Mouse (Mus musculus) granulocyte monocyte progenitor cell, adult 5-6 weeks (primary cell): ENCODE data around the gene Tmem198. TPM values are rescaled to one million over a fixed set of nuclear protein-coding genes. Genes with fewer than 3 reads are reported as not detected.
A peak's percentile ranks its signal among the peaks of the same experiment; 100 is the strongest.

Source experiments
- ATAC-seq: replicated peaks from 2 replicates; pipeline ENCODE4 v1.8.0; 2016; ENCODE audit warnings: mild to moderate bottlenecking, moderate TSS enrichment, inconsistent platforms; ENCODE audit not compliant: poor library complexity, severe bottlenecking
- total RNA-seq, 2 experiments: library from RNA; stranded (forward) in 1 of 2; stranded (reverse) in 1 of 2; fragments of 200-712, 200-1000 nt in 1 of 2; fragments of >200 nt in 1 of 2; fragmentation: Nextera tagmentation in 1 of 2; gene quantifications; 2 replicates each; pipeline ENCODE4 v1.2.3; 2014 to 2017

Gene Tmem198
- total RNA-seq, 2 experiments from 2014 or later: not detected

GRCm38 (mm10) chr1:75486561-75486960 lies 7.2 kb downstream of the Tmem198 start:
- peak; percentile 17; the same call in 1 of the 2 replicates for ATAC-seq

- ATAC-seq: no peak
Observed at GRCm38 (mm10) chr1:75487040-75487404, 7.7 kb downstream of the Tmem198 start.

DNA sequence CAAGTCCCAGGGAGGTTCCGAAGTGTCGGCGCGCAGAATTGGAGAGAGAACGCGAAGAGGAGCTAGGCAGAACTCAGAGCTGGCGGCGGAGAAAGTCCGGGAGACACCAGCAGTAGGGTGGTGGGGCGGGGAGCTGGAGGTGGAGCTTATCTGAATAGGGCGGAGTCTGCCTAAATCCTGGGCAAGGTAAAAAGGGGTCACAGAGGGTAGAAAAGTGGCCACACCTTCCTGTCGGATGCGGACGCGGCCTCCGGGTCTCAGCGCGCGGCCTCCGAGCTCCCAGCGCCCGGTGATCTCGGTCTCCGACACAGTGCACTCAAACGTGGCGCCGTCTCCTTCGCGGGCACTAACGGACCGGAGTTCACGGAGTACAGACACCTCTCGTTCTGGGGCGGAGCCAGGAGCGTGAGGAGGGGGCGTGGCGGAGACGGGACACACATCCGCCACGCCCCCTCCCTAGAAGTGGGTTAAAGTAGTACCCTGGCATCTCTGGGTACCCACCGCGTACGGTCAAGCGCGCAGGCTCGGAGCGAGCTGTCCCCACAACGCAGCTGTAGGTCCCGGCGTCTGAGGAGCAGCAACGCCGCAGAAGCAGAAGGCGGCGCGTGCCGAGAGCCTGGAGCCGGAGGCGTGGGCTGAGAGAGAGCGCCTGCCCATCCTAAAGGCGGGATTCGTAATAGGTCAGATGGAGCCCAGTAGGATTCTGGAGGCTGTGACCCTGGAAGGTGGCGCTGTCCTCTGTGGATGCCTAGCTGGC lies 8.3 kb downstream of the Tmem198 start:
- peak; percentile 40 for ATAC-seq

GRCm38 (mm10) chr1:75490785-75491551 lies 11.6 kb downstream of the Tmem198 start:
- no peak for ATAC-seq

- no peak for ATAC-seq
Observed at GRCm38 (mm10) chr1:75492579-75493170, 13.3 kb downstream of the Tmem198 start.

GRCm38 (mm10) chr1:75494878-75495548 lies 15.7 kb downstream of the Tmem198 start:
- ATAC-seq: peak; percentile 71

DNA sequence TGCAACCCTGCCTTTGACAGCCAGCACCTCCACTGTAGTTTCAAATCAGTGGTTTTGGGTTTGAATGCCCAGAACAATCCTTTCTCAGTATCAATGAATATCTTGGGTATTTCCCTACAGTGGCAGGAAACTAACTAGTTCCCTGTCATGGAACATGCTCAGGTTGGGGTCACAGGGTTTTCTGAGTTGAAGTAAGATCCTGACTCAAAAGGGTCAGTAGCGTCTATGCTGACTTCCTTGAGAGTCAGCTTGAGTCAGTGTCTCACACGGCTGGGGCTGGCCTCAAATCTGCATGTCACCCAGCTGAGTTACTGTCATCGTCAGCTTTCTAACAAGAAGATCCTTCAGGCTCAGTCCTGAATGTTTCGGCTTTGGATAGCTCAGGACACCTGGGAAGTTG lies 19.6 kb downstream of the Tmem198 start:
- ATAC-seq: no peak

DNA sequence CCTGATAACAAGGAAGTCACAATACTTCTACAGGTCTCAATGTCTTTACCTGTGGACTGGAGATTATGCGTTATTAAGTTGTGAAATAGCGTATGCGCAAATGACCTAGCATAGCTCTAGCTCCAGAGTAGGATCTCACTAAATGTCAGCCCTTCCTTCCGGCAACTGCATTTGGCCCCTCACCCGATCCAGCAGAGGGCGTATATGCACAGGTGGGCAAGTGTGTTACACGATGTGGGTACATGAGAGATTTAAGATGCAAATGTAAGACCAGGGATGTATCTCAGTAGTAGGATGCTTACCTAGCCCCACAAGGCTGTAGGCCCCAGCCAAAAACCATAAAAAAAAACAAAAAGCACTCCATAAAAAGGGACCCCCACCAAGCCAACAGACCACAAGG lies 20.1 kb downstream of the Tmem198 start:
- ATAC-seq: no peak

DNA sequence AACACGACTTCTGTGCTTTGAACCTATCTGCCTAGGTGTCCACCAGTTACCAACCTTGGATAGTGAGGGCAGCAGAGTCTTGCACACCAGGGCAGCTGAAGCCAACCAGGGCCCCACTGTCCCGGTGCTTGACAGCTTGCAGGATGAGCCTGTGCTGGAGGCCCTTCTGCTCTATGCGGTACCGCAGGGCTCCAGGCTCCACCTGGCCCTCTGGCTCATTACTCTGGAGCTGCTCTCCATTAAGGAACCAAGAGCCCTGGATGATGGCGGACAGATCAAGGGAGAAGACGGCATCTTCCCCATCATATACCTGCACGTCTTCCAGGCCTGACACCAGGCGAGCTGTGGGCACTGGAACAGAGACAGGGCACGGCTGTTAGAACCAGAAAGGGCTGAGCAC lies 22.6 kb downstream of the Tmem198 start:
- no peak for ATAC-seq

- no peak for ATAC-seq
Observed at GRCm38 (mm10) chr1:75502945-75503650, 23.8 kb downstream of the Tmem198 start.

- no peak for ATAC-seq
Observed at GRCm38 (mm10) chr1:75503651-75503980, 24.3 kb downstream of the Tmem198 start.

DNA sequence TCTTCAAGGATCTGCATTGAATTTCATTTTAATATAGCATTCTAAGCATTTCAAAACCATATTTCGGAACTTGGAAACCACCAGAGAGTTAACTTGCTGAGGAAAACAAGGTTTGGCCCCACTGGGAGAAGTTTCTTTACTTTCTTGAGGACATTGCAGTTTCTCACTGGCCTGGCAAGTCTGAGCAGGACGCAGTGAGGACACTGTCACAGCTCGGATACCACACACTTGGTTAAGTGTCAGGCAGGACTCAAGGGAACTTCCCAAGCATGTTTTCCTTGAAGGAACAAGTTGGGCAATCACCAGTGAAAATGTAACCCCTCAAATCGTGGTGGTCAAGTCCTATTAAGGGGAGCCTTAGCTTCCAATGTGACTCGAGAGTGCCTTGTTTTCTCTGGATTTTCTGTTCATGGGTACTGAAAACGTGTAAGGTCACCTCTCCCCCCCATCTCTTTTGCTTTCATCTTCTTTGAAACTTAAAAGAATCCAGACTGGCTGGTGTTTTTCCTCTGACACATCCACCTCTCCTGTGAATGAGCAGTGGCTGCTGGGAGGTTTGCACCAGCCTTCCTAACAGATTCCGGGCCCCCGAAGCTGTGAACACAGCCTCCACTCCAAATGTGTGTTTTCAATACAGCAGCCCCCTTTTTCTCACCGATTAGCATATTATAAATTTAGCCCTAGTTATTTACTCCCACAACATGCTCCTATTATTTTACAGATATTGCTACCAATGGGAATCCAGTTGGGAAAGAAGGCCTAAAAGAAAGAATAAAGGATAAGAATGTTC lies 25.1 kb downstream of the Tmem198 start:
- no peak for ATAC-seq

DNA sequence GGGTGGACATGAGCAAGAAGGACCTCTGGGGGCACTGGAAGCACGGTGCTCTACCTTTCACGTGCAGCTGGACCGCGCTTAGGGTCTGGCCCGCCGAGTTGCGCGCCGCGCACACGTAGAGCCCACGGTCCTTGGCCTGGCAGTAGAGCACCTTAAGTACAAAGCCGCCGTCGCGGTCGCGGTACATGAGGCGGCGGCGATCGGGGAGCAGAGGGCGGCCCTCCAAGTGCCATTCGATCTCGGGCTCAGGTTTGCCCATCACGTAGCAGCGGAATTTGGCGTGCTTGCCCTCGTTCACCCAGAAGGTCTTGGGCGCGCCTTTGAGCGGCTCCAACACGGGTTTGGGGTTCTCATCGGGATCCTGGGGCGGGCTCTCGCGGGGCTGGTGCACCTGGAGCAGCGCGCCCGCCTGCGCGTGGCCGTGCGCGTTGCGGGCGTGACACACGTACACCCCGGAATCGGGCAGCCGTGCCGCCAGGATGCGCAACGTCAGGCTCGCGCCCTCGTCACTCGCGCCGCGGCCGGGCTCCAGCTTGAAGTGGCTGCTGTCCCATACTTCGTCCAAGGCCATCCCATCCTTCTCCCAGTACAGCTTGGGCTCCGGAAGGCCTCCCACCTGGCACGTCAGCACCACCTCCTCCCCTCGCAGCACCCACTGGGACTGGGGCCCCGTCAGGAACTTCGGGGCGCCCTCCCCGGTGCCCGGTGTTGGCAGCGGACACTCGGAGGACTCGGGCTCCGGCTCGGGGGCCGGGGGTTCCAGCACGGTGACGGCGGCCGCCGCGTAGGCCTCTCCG lies 26.0 kb downstream of the Tmem198 start:
- ATAC-seq: peak; percentile 33

- ATAC-seq: no peak; the same call in 1 of the 2 replicates
Observed at GRCm38 (mm10) chr1:75505956-75506831, 26.9 kb downstream of the Tmem198 start, which contains the start of gene Obsl1. TSS of gene Obsl1 (minus strand) at chr1:75506452.

DNA sequence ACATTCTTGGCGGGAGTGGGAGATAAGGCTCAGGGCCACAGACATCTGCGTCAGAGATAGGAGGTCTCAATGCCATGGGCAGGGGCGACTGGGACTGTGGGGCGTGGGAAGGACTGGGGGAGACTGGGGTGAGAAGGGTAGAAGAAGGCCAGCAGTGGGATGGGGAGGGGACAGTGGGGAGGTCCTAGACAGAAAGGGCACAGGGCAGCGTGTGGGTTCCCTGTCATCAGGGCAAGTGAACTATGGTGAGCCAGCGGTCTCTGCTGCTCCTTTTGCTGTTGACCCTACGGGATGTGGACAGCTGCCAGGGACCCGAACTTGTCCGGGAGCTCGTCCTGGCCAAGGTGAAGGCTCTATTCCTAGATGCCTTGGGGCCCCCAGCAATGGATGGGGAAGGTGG lies 27.7 kb downstream of the Tmem198 start, which contains the start of gene Inha:
Gene Inha (plus strand): TSS at position 72 of the 400 bp plus-strand sequence.
- ATAC-seq: no peak

- ATAC-seq: no peak
Observed at GRCm38 (mm10) chr1:75509586-75509985, 30.3 kb downstream of the Tmem198 start.

DNA sequence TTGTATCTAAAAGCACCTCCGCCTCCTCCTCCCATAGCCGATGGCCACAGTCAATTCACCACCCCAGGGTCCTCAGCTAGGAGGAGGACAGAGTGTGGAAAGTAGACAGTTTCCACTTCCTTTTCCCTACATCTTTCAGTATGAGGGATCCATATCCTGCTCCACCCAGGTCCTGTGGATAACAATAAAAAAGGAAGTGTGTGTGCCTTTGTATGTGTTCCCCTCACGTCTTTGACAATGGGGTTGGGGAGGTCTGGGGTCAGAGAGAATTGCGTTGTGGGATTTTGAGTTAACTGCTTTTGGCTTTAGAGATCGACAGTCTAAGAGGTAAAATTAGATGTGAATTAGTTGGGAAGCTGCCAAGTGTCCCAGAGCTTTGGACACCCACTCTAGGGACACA lies 30.8 kb downstream of the Tmem198 start:
- ATAC-seq: no peak
